Mouse (Mus musculus): Measurements from ENCODE around the gene Tubd1. TPM values are rescaled to one million over a fixed set of nuclear protein-coding genes. Genes with fewer than 3 reads are reported as not detected.

Tubd1 gene
- total RNA-seq, 2 experiments from 2014 or later = 4.8 to 5.0 TPM

DNA sequence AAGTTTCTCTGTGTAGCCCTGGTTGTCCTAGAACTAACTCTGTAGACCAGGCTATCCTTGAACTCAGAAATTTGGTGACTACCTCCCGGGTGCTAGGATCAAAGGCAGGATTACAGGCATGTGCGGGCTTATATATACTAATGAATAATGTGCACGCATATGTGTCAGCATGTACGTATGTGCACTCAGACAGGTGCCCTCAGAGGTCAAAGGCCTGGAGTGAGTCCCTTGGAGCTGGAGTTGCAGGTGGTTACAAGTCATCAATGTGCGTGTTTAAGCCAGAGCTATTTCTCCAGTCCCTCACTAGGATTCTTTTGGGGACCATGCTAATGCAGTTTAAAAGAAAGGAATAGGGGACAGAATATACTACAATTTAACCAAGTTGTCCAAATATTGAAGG, 53.4 kb downstream of the Tubd1 start:
- DNase-seq (ENCODE audit: low spot score in 2 of 2) = no peak

DNA sequence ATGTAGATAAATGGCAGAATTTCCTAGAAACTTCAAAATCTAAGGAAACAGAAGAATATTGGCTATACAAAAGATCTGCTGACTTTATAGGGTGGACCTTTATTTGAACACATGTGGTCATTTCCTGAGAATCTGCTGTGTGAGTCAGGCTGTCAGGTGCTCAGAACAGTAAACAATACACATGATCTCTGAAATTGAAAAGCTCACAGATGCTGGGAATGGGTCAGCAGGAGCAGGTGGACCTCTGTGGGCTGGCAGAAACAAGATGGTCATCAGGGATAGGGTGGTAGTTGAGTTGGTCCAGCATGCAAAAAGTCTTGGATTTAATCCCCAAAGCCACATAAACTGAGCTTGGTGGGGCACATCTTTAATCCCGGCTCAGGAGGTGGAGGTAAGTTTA, 53.8 kb downstream of the Tubd1 start:
- DNase-seq (ENCODE audit: low spot score in 2 of 2) = no peak

DNA sequence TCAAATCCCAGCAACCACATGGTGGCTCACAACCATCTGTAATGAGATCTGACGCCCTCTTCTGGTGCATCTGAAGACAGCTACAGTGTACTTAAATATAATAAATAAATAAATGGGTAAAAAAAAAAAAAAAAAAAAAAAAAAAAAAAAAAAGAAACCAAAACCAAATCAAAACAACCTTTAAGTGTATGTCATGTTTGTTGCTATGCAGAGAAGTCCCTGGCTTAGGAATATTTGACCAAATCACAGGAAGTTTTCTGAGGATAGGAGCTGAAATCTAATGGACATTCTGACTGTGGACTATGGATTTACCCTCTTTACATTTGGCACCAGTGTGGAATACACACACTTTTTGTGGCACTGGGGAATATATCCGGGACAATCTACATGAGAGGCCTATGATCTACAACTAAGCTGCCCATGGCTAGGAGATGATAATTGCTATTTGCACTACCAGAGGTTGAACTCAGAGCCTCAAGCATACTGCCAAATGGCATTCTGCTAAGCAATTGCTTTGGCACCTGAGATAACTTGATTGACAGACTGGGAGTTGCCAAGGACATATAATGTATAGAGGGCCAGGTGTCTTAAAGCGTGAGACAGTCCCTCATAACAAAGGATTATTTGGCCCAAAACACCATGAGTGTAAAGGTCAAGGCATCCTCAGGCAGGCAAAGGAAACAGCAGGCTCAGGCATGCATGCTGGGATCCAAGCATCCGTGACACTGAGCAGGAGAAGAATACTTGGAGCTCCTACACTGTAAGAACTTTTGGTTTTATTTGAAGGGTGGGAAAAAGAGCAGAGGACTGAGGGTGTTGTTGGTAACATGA, 54.8 kb downstream of the Tubd1 start:
- DNase-seq (ENCODE audit: low spot score in 2 of 2) = no peak

DNA sequence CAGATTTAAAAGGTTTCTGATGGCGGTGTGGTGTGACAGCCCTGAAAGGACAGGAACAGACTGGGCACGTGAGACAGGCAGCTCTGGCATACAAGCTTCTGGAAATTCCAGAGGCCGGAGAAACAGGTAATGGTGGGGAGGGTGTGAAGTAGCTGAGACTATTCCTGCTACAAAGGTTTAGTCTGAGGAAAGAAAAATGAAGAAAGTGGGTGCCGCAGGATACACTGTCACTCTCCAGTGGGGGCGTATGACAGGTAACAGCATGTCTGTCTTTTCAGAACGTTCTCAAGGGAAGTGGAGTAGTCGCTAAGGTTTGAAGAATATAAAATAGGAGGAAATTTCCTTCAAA, 55.4 kb downstream of the Tubd1 start:
- no peak for DNase-seq (ENCODE audit: low spot score in 2 of 2)

DNA sequence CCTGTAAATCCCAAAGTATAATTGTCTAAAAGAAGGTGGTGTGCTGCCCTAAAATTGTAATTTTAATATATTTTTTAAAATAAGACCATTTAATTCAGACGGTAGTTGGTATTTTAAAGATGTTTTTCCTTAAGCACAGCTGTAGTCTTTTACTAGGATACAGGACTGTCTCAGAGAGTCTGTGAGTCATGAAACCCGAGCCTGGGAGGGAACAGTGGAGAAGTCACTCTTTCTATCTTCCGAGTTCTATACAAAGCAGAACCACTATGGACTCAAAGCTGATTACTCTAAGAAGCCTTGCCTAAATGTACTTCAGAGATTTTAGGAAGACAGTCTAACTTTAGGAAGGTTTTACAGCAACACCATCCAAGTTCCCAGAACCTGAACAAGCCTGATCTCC, 57.3 kb downstream of the Tubd1 start:
- DNase-seq (ENCODE audit: low spot score in 2 of 2) = no peak

DNA sequence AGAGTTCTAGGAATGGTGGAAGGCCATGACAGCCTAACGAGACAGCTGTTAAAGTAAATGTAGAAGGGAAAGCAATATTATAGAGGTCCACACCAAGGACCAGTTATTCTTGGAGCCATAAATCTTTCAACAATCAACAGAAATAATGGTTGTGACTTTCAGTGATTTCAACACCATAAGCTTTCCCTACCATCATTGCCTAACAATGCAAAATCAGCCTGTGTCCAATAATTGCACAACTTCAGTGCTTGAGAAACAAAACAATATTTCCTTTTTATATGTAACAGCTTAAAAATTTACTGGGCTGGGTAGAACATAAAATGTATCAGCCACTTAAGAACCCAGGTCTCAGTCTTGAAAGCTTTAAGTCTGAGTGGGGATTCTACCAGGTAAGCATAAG, 58.9 kb downstream of the Tubd1 start:
- DNase-seq (ENCODE audit: low spot score in 2 of 2) = no peak

DNA sequence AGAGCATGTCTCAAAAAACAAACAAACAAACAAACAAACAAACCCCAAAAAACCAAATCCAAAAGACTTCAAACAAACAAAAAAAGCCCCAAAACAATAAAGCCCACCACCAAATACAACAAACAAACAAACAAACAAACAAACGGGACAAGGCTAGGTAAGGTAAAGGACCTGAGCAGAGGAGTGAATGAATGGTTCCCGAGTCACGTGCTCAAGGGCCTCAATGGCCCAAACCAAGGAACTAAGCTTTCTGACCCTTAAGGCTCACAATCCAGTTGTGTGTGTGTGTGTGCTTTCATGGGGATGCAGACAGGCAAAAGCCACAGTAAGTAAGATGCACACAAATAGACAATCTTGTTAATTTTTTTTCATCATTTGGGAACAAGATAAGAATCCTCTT, 59.5 kb downstream of the Tubd1 start:
- DNase-seq (ENCODE audit: low spot score in 2 of 2) = no peak

DNA sequence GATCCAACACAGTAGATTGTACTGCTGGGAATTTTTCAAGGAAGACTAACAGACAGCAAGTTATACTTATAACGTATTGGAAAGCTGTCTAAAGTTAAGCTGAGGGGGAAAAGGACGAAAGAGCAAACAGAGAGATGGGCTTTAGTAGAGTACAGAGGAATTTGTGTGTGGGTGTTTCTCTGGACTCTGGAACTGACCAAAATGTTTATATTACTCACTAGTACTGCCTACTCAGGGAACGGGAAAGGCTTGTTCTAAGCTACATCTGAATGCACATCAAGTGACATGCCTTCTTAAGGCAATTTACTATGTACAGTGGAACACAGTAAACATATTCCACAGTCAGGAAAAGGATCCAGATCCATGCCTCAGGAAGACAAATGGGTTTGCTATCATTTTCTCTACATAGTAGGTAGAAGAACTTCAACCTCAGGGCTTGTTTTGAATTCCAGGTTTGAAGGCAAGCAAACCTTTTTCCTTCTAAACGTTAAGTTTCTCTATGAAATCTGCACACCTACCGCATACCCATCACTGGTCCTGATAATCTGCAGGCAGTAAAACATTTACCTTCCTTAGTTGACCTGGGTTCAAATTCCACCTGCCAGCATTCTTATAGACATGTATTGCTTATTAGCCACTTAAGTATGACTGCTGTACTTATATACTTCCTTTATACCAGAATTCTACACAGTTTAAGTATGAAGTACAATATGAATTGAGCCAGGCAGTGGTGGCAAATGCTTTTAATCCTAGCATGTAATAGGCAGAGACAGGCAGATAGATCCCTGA, 60.1 kb downstream of the Tubd1 start:
- DNase-seq (ENCODE audit: low spot score in 2 of 2) = no peak

DNA sequence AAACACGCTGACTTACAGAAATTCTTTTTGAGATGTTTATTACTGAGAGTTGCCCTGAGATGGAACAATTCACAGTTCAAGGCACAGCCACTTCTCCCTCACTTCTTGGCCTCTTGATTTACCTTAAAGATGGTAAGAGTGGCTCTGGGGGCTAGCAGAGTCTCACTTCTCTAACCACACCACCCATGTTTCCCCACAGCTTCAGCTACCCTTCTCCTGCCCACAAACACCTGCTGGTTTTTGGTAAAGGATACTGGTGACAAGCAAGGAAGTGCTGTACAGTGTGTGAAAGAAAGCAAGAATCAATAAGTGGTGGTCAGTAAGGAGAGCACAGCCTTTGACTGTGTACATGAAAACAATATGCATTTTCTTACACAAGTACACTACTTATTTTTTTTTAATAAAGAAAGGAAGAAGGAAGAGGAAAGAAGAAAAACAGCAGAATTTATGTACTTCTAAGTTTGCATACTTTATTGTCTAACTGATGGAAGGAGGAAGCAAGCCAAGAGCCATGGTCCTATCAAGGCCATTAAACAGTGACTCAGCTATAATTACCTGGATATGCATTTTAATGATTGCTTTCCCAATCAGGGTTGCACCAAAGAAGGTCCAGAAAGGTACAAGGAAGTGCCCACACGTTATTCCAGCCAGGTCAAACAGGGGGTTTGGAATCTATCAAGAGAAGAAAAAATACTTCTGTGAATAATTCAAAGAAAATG, 62.0 kb downstream of the Tubd1 start:
- no peak for DNase-seq (ENCODE audit: low spot score in 2 of 2)

DNA sequence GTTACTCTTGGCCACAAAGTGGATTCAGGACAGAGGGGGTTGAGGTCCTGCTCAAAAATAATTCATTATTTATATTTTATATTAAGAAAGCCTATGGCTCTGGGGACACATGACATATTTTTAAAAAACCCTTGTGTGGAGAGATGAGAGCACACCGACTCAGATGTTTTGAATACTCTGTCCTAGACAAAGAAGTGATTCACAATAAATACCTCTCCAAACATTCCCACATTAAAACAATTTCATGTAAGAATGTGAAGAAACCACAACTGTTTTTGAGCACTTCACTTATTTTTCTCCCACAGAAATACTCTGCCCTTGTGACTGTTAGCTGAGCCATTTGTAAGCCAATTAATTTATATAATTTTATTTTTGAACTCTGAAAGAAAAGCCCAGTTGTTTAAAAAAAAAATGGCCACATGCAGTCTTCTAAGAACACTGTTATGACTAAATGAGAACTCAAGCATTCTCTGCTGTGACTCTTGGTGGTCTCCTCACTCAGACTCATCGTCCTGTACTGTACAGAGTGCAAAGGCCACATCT, 63.1 kb downstream of the Tubd1 start:
- no peak for DNase-seq (ENCODE audit: low spot score in 2 of 2)

DNA sequence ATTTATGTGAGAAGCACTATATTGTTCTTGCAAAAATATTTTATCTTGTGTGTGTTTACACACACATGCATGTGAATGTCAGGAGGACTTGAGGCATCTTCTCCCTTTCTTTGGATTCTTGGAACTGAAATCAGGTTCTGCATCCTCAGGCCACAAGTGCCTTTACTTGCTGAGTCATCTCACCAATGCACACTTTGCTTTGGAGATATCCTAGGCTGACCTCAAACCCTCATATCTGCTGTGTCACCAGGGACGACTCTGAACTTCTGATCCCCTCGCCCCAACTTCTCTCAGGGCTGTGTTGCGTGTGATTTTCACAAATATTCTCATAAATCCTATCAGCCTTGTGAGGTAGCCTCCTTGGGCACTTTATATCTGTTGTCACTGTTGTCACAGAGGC, 65.4 kb downstream of the Tubd1 start:
- no peak for DNase-seq (ENCODE audit: low spot score in 2 of 2)

DNA sequence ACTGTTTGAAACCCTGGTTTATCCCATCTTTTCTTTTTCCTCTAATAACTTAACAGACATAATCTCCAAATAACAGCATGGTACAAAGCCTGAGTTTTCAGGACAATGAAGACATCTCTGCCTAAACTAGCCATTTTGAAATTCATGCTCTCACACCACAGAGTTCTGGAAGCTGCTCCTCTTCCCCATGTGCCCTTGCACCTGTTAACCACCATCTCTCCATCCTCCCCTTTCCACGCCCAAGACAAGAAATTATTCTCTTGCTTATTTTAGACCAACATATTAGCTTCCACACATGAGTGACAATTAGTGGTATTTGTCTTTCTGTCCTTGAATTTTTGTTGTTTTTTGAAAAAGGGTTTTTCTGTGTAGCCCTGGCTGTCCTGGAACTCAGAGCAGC, 67.2 kb downstream of the Tubd1 start:
- no peak for DNase-seq (ENCODE audit: low spot score in 2 of 2)

DNA sequence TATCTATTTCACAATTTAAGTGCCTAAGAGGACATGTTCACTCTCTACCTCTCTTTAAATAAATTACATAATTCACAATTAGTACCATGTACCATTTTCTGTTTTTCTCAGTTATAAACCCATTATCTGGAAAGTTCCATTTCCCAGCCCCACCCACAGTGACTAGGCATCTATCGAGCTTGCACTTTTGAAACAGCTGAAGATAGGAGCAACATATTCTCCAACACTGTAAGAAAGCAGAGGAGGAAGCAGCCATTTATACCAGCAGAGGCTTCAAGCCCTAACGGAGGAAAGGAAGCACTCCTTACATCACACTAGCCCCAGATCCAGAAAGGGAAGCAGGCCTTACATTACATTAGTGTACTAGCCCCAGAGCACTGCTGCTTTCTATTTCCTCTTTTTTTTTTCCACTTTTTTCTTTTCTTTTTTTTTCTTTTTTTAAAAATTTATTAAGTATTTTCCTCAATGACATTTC, 69.3 kb downstream of the Tubd1 start:
- no peak for DNase-seq (ENCODE audit: low spot score in 2 of 2)

DNA sequence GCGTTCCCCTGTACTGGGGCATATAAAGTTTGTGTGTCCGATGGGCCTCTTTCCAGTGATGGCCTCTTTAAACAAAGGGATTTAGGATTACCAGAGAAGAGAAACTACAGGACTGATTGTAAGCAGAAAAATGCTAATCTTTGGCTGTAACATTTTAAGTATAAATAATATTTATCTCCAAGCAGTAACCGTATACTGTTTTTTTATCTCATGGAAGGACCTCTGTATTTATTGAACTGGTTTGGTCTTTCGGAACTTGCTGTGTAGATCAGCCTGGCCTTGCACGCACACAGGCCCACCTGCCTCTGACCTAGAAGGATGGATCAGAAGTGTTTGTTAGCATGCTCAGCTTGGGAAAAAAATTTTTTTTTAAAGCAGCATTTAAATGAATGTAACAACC, 69.8 kb downstream of the Tubd1 start:
- no peak for DNase-seq (ENCODE audit: low spot score in 2 of 2)

Small RNA genes lying within 50 kb of the gene (microRNA-seq; reads per million reads assigned to microRNA genes)
- 930 to 937 reads per million in 2 experiments for gene Mir21a

Other genes with a start within 250 kb of the Tubd1 start
- 10 to 100 TPM; 53.8 to 55.0 TPM for gene Med13, start 187.4 kb upstream of the Tubd1 start, total RNA-seq (2021)
- 10 to 100 TPM; 29.2 to 34.4 TPM for gene Rnft1, start 60.3 kb upstream of the Tubd1 start, total RNA-seq (2021)
- 10 to 100 TPM; 35.5 to 36.7 TPM for gene Rps6kb1, start 186 bp upstream of the Tubd1 start, total RNA-seq (2021)
- gene Vmp1, start 138.8 kb downstream of the Tubd1 start, total RNA-seq (2021) = 100 to 1,000 TPM; 143 to 150 TPM
- 1 to 10 TPM; 7.8 to 8.9 TPM for gene Ptrh2, start 139.0 kb downstream of the Tubd1 start, total RNA-seq (2021)
- gene Cltc, start 212.6 kb downstream of the Tubd1 start, total RNA-seq (2021) = 100 to 1,000 TPM; 534 to 538 TPM

Measured in left cerebral cortex, adult 18-20 months (tissue).